Mouse (Mus musculus) c-Kit-positive CD71-negative TER-119-negative erythroid progenitor cells, embryonic 14.5 days (primary cell): ENCODE data around the gene Erfe.

ENCODE experiments used
- DNase-seq: peaks from one replicate; pipeline ENCODE4 v3.0.0-alpha.2; 2013; ENCODE audit warnings: low read depth

Erfe gene

DNA sequence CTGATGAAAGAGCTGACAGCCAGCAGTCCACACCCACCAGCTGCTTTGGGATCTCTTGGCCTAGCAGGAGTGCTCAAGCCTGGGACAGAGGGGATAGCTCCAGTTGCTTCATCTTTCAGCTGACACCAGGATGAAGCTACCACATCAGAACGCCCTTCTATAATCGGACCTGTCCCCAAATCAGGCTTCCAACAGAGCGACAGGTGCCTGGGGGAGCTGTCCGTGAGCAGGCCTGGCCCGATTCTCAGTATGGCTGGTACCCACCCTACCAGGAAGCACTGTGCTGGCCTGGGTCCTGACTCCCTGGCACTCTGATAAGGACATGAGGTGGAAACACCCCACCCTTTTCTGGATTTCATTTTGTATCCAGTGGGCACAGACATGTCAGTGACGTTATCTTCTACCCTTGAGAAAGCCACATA lies 7.2 kb downstream of the Erfe start:
- peak; percentile 34 for DNase-seq

DNA sequence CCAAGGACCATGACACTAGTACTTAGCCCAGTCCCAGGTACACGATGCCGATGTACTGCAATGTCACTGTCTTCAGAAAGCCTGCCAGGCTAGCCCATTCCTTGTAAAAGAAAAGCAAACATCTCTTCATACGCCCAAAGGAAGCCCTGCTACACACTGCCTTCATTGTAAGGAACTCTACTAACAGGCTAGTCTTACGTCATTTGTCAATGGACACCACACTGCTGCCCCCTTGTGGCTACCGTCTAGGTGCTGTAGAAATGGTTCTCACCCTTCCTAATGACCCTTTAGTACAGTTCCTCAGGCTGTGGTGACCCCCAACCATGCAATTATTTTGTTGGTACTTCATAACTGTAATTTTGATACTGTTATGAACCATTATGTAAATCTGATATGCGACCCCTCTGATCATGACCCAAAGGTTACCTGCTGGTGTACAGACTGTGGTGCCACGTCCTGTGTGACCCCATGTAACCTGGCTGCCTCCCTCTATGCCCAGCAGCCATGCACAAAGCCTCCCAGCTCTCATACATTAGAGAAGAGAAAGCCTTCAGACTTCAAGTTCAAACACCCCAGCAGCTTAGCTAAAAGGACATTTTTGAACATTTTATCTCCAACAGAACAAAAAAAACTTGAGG lies 14.3 kb downstream of the Erfe start:
- peak; percentile 79 for DNase-seq

GRCm38 (mm10) chr1:91381091-91381471 lies 14.9 kb downstream of the Erfe start:
- DNase-seq: no peak

GRCm38 (mm10) chr1:91390369-91390768 lies 24.1 kb downstream of the Erfe start:
- no peak for DNase-seq

DNA sequence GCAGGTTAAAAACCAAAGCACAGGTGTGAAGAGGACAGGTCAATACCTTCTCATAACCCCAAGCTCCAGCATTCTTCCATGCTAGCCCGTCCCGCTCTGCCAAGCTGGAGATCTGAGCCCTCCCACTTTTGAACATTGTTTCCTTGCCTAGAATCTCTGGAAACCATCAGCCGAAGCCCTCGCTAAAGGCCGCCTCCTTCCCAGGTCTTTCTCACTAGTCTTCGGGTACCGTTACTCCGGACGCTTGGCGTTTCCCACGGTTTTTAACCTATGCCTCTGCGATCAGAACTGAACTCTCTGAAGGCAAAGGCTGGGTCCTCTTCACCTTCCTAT lies 31.7 kb downstream of the Erfe start:
- DNase-seq: no peak

GRCm38 (mm10) chr1:91398260-91399062 lies 32.2 kb downstream of the Erfe start, which contains the start of gene Ilkap:
Gene Ilkap, minus strand, starts transcription at chr1:91398815.
- DNase-seq: peak; percentile 73

DNA sequence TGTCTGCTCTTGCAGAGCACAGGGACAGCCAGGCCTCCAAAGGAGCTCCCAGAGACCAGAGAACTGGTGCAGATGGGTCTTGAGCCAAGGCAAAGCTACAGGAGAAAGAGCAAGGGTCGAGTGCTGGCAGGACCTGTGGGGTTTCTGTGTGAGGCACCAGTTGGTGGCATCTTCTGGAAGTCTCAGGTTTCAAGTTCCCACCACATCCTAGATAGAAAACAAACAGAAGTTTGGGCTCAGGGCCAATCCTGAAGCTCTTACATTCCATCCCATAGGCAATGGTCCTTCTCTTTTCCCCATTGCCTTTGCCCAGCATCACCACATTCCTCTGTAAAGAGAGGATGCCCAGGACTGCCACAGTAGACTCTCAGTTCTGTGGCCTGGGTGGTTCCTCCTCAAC lies 38.7 kb downstream of the Erfe start:
- DNase-seq: no peak

DNA sequence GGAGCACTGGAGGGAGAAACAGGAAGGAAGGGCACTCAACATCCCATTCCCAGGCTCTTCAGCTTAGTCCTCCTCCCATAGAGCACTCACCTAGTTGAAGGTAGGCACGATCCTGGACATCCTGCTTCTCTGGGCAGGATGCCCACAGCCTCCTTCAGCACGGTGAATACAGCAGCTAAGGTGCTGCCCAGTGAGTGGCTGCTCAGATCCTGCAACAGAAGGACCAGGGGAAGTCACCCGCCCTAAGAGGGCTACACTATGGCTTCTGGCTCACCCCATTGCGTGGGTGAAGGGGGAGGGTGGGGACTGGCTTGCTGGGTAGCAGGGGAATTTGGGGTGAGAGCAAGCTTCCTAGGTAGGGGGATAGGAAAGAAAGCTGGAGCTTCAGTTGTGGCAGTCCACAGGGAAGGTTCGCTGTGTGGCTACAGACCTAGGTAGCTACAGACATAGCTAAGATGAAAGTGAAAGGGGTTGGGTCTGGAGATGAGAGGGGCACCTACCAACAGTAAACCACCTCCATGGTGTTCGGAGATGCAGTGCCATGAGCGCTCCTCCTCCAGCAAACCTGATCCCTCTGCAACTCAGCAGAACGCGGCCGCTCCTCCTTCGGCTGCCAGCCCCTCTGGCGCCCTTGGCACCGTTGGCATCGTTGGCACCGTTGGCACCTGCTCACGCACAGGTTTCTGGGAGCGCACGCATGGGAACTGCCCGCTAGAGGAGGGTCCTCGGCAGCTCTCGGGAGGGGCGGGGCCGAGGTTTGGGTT lies 39.4 kb downstream of the Erfe start:
- no peak for DNase-seq

GRCm38 (mm10) chr1:91407819-91408218 lies 41.6 kb downstream of the Erfe start:
- DNase-seq: no peak

DNA sequence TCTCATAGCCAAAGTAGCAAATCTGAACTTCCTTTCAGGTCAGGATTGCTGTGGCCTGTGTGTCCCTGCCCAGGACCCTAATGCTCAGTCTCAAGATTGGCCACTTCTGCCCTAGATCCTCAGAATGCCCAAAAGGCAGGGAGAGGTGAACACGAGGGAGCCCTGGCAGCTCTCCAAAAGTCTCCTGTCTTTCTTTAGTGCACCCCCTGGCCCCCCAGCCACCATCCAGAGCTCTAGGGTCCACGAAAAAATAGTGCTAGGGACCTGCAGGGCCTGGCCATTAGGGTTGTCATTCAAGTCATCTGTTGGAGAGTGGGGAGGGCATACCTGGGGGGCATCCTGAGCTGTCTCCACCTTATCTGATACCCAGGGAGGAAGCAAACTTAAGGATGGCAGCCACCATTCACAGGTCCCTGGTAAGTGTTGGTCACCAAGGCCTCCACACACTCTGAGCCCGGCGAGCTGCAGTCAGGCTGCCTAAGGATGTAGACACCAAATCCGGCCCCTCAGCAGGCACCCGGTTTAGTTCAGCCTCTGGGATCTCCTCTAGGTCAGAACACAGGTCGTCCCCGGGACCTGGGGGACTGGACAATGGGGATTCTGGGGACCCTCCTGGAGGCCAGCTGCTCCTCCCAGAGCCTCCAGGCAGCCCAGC lies 45.5 kb downstream of the Erfe start:
- no peak for DNase-seq

GRCm38 (mm10) chr1:91412286-91413029 lies 46.2 kb downstream of the Erfe start:
- DNase-seq: no peak

DNA sequence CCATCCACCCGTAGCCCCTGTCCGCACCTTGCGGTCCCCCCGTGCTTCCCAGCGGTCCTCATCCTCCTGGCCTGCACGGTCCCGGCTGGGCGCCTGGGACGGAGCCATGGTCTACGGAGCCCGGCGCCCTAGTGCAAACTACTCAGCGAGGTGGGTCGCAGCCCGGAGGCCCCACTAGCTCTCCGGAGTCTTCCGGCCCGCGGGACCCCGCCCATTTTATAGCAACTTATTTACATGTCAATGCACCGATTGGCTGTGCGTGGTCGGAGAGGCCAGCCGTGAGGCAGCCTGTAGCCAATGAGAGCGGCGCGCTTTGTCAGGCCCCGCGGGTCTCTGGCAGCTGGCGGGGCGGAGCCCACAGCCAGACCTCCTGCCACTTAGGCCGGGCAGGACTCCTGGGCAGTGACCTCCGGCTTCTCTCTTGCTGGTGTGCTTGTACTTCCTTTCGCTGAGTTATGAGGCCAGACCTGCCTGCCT lies 46.8 kb downstream of the Erfe start:
- peak; percentile 90 for DNase-seq

DNA sequence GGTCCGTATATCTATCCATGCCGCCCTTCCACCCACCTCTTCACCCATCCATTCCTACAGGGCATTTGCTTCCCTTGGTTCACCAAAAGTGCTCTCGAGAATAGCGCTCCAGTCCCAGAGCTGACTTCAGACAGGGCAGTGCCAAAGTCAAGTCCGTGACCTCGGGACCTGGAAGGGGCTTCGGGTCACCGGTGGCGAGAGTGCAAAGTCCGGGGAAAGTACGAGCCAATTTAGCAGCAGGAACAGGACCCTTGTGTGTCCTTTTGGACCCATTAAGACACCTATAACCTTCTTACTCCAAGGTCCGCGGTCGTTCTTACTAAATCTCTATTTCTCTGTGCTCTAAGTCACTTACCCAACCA lies 47.3 kb downstream of the Erfe start:
- peak; percentile 23 for DNase-seq

DNA sequence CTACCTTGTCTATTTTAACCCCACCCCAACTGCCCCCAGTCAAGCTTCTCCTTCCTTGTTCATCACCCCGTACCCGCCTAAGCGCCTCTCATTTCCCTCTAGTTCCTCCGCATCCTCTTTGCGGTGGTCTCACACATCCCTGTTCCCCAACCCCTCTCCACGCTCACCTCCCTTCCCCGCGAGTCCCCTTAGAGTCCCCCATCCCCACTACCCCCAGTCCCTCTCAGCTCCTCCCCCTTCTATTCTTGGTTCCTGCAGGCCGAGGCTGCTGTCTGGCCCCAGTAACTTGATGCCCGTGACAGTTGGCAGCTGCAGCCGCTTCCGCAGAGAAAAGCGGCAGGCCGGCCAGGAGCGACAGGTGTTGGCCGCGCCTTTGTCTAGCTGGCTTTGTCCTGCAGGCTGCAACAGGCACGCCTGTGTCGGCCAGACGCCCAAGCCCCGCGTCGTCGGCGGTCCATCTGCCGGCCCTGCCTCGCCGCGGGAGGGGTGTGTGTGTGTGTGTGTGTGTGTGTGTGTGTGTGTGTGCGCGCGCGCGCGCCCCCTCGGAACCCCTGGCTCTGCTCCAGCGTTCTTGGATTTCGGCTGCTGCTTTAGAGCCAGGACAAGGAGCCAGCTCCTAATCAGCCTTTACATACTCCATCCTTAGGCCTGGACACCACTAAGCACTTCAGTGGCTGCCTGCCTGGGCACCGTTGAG lies 47.8 kb downstream of the Erfe start, which contains the start of gene Hes6:
Hes6 (minus strand) TSS at position 141 of the 697 bp plus-strand sequence.
- DNase-seq: peak; percentile 23

GRCm38 (mm10) chr1:91414903-91415302 lies 48.7 kb downstream of the Erfe start:
- no peak for DNase-seq

DNA sequence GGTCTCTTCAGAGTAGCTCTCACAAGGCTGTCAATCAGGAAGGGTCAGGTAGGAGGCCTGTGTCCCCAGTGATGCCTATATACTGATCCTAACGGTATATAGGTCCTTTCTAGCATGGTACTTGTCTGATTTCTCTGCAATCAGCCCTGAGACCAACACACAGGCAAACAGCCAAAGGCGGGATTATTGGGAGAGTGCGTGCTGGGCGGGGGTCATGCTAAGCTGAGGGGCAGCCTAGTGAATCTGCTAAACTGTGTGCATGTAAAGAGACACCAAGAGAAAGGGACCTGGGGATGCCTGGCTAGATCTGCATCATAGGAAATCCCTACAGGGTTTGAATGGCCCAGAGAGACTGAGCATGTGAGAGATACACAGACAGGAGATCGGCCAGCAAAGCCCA lies 49.1 kb downstream of the Erfe start:
- DNase-seq: no peak

DNA sequence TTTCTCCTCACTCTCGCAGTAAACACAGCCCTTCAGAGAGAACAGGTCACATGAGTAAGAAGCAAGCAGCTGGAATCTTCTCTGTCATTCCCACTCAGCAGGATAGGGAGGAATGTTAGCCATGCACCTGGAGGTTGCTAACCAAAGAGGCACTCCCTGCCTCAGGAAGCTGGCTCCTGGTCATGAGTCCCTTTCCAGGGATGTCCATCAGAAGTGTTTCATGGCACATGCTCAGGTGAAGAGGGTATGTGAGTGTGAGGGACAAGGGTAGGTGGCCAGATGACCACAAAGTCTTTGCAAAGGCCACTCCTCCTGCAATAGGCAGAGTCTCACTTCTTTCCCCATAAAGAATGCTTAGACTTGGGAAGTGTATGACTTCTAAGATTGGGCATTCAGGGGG lies 51.8 kb downstream of the Erfe start:
- no peak for DNase-seq

- DNase-seq: no peak
These were observed 53.8 kb downstream of the Erfe start for GRCm38 (mm10) chr1:91419862-91420600.

GRCm38 (mm10) chr1:91420601-91421065 lies 54.4 kb downstream of the Erfe start:
- DNase-seq: no peak
